Mouse (Mus musculus) small intestine, adult 2 months (tissue): ENCODE results near the gene Greb1.

Experiments
- CTCF ChIP-seq: fragments of 200-500 bp; IDR thresholded peaks from 2 replicates; pipeline ENCODE4 v1.5.1; 2012; ENCODE audit warnings: low read depth, mild to moderate bottlenecking, control low read depth, inconsistent platforms, low read length, moderate library complexity, mixed read lengths; ENCODE audit not compliant: insufficient replicate concordance, insufficient read length; ENCODE audit errors: extremely low read depth
- POLR2A ChIP-seq: fragments of 200-500 bp; IDR thresholded peaks from 2 replicates; pipeline ENCODE4 v1.6.1; 2012; ENCODE audit warnings: low read depth, mild to moderate bottlenecking, control low read depth, inconsistent platforms, low read length, moderate library complexity

DNA sequence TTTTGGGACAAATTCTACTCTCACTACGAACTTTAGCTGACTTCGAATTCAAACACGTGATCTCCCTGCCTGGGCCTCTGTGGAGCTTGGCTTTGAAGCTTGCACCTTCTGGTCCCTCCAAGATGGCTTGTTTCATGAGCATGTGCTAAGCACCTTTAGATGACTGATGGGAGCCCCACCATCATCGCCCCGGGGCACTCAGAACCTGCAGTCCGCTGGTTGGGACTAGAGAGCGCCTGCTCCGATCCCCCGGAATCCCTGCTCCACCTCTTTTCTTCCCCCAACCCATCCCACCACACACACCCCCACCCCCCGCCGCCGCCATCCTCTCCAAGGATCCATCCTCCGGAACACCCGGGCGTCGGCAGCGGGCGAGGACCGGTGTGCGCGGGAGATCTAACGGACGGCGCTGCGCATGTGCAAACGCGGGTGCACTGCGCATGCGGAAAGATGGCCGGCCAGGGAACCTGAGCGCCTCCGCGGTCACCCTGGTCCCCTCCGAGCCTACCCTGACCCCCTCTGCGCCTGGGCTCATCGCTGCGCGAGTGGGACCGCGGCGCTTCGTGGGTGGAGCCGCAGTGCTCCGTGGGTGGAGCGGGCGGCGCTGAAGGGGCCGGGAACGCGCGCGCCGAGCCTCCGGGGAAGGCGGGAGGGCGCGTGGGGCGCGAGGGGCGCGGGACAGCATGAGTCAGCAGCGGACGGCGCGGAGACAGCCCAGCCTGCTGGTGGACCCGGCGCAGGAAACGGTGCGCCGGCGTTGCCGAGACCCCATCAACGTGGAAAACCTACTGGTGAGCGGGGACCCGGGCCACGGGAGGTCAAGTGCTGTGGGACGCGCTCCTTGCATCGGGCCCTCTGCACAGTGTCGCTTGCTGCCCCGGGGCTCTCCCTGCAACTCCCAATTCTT, 10.1 kb upstream of the Greb1 start, which contains the start of gene E2f6:
- TF ChIP-seq CTCF (no peak), POLR2A (peak; percentile 31)
